ENCODE assay signal across 8 mouse cellular contexts in genomic region chr5:113771213-113772162, GRCm38 (mm10). TPM values are rescaled to one million over a fixed set of nuclear protein-coding genes. Genes with fewer than 3 reads are reported as not detected.
DNase-seq lines count a peak whose midpoint lies in the region; ATAC-seq lines count a peak whose summit lies in the region.

No protein-coding gene starts in this region.

- peak; percentile 76 for ATAC-seq in hindbrain, embryonic 13.5 days (ENCODE audit: low FRiP score)

- peaks cover 36% of the 10 kb centered on the region for H3K4me1 ChIP-seq in hindbrain, embryonic 13.5 days (replicated peaks)

- H3K4me2 ChIP-seq in hindbrain, embryonic 13.5 days: peak overlapping the region; percentile 95

- H3K9ac ChIP-seq in hindbrain, embryonic 13.5 days: peak overlapping the region; percentile 96

- under 1% methylated on average over 93 of the region's 97 CpGs for WGBS in hindbrain, embryonic 13.5 days

- H3K27ac ChIP-seq in hindbrain, embryonic 13.5 days: peak overlapping the region; percentile 99

- H3K27me3 ChIP-seq in hindbrain, embryonic 13.5 days: no peaks in the 10 kb centered on the region

- DNase-seq in R1 (ENCODE audit: low read depth, low spot score): peak; percentile 93
- DNase-seq in cerebellum, postnatal 14 days: peak; percentile 87 to 89
- DNase-seq in frontal cortex, postnatal 14 days (ENCODE audit: low spot score in 2 of 2): peak; percentile 85 to 87
- DNase-seq in layer of hippocampus, postnatal 25 days (ENCODE audit: extremely low spot score in 1 of 2, low spot score in 1 of 2): peak; percentile 73 to 92
- DNase-seq in lung, postnatal 25 days (ENCODE audit: low spot score): peak; percentile 90
- DNase-seq in retina, embryonic 14.5 days (ENCODE audit: low spot score): peak; percentile 91
- peak; percentile 86 for DNase-seq in thymus, postnatal 4 days

- no peaks in the 10 kb centered on the region for H3K9me3 ChIP-seq in hindbrain, embryonic 13.5 days

- peak overlapping the region; percentile 99 for H3K4me3 ChIP-seq in hindbrain, embryonic 13.5 days

- peaks cover 48% of the 10 kb centered on the region for H3K36me3 ChIP-seq in hindbrain, embryonic 13.5 days

RNA-seq across cellular contexts. Expression of gene Sart3, which starts 0.8 kb away (rescaled TPM):
- polyA plus RNA-seq in hindbrain, embryonic 13.5 days (2015; fragmentation: Nextera tagmentation; extraction: Ambion mirVana): 44.0 and 46.0 TPM in 2 replicates
- 10 to 100 TPM; 41.0 to 47.6 TPM for total RNA-seq in layer of hippocampus, postnatal 25 days (2021)

RNA-seq across cellular contexts. Expression of gene Iscu, which starts 1.1 kb away (rescaled TPM):
- 91.5 and 93.4 TPM in 2 replicates for polyA plus RNA-seq in hindbrain, embryonic 13.5 days (2015; fragmentation: Nextera tagmentation; extraction: Ambion mirVana)
- 100 to 1,000 TPM; 115 to 126 TPM for total RNA-seq in layer of hippocampus, postnatal 25 days (2021)

RNA-seq across cellular contexts. Expression of gene Tmem119, which starts 28.8 kb away (rescaled TPM):
- polyA plus RNA-seq in hindbrain, embryonic 13.5 days (2015; fragmentation: Nextera tagmentation; extraction: Ambion mirVana): 8.7 and 10.4 TPM in 2 replicates
- total RNA-seq in layer of hippocampus, postnatal 25 days (2021): 10 to 100 TPM; 18.4 to 23.9 TPM

RNA-seq across cellular contexts. Expression of gene Ficd, which starts 35.9 kb away (rescaled TPM):
- 8.0 and 8.2 TPM in 2 replicates for polyA plus RNA-seq in hindbrain, embryonic 13.5 days (2015; fragmentation: Nextera tagmentation; extraction: Ambion mirVana)
- total RNA-seq in layer of hippocampus, postnatal 25 days (2021): 10 to 100 TPM; 12.8 to 13.1 TPM

RNA-seq across cellular contexts. Expression of gene 1700069L16Rik, which starts 46.9 kb away (rescaled TPM):
- not detected in 2 replicates for polyA plus RNA-seq in hindbrain, embryonic 13.5 days (2015; fragmentation: Nextera tagmentation; extraction: Ambion mirVana)
- total RNA-seq in layer of hippocampus, postnatal 25 days (2021): not detected

Comparison
In these comparisons a context has a peak if more than half of its experiments do, and no peak if none do; other contexts are left out.
1. Peak in every context shown above with its lines: DNase-seq, ATAC-seq, H3K4me3 ChIP-seq and H3K27ac ChIP-seq.